Mouse (Mus musculus): Measurements from ENCODE around the gene Vmn1r158. TPM values are rescaled to one million over a fixed set of nuclear protein-coding genes. Genes with fewer than 3 reads are reported as not detected.
"Not testable (repeated sequence)": the region's sequence is repeated elsewhere in the genome, so short reads cannot be mapped to it uniquely, and the experiment has no call there.

Gene Vmn1r158
- not detected in 2 replicates for polyA plus RNA-seq (2016; fragmentation: Nextera tagmentation; extraction: Ambion mirVana)

- 62% methylated on average over 2 of the region's 2 CpGs for WGBS
- H3K27me3 ChIP-seq; H3K4me3 ChIP-seq (replicated peaks); H3K4me2 ChIP-seq; H3K4me1 ChIP-seq (replicated peaks); ATAC-seq (ENCODE audit: insufficient number of reproducible peaks, insufficient read depth, low FRiP score, low TSS enrichment, low read depth); H3K27ac ChIP-seq; H3K36me3 ChIP-seq; H3K9ac ChIP-seq (replicated peaks): not testable (repeated sequence)
- peaks cover 18% of the 10 kb centered on the region for H3K9me3 ChIP-seq
Measured at GRCm38 (mm10) chr7:22790682-22791081, at the start of gene Vmn1r158. Vmn1r158 (minus strand) TSS chr7:22790782.

DNA sequence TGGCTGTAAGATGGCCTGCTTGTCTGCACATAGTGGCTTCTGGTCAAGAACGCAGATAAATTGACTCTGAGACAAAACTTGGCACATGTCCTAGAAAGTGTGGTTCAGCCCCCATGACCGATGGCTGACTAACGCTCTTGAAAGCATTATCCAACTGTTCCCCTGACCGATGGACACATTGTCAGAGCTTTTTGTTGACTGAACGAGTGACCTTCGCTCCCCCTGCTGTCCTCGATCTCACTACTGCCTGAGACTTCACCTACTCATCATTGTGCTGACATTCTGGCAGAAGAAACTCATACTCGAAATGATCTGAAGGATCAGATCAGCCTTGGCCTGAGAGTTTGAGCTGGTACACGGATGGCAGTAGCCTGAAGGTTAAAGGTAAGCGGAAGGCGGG is 14.6 kb downstream of the Vmn1r158 start:
- H3K4me3 ChIP-seq (replicated peaks); H3K27me3 ChIP-seq; ATAC-seq (ENCODE audit: insufficient number of reproducible peaks, insufficient read depth, low FRiP score, low TSS enrichment, low read depth); H3K36me3 ChIP-seq; H3K27ac ChIP-seq; H3K4me1 ChIP-seq (replicated peaks); H3K9ac ChIP-seq (replicated peaks); H3K4me2 ChIP-seq: not testable (repeated sequence)
- WGBS: 92% methylated on average over 7 of the region's 11 CpGs
- peaks cover 14% of the 10 kb centered on the region for H3K9me3 ChIP-seq

- not testable (repeated sequence) for H3K9me3 ChIP-seq; H3K4me3 ChIP-seq (replicated peaks); H3K27ac ChIP-seq; H3K9ac ChIP-seq (replicated peaks); H3K4me1 ChIP-seq (replicated peaks); ATAC-seq (ENCODE audit: insufficient number of reproducible peaks, insufficient read depth, low FRiP score, low TSS enrichment, low read depth); H3K36me3 ChIP-seq; H3K4me2 ChIP-seq; H3K27me3 ChIP-seq
- WGBS: 30% methylated on average over 2 of the region's 3 CpGs
Measured at GRCm38 (mm10) chr7:22761397-22761796, 29.2 kb downstream of the Vmn1r158 start, which contains the start of gene Vmn1r157. Vmn1r157 (plus strand) TSS chr7:22761697.

Other genes with a start within 250 kb of the Vmn1r158 start
- gene Gm4201, start 225.4 kb downstream of the Vmn1r158 start, polyA plus RNA-seq (2016; fragmentation: Nextera tagmentation; extraction: Ambion mirVana): not detected in 2 replicates
- not detected in 2 replicates for gene Gm4565, start 202.7 kb downstream of the Vmn1r158 start, polyA plus RNA-seq (2016; fragmentation: Nextera tagmentation; extraction: Ambion mirVana)
- not detected in 2 replicates for gene Vmn1r155, start 132.8 kb downstream of the Vmn1r158 start, polyA plus RNA-seq (2016; fragmentation: Nextera tagmentation; extraction: Ambion mirVana)
- gene Gm8693, start 98.5 kb downstream of the Vmn1r158 start, polyA plus RNA-seq (2016; fragmentation: Nextera tagmentation; extraction: Ambion mirVana): not detected in 2 replicates
- gene Gm4567, start 71.1 kb downstream of the Vmn1r158 start, polyA plus RNA-seq (2016; fragmentation: Nextera tagmentation; extraction: Ambion mirVana): not detected in 2 replicates
- gene Vmn1r157, start 29.1 kb downstream of the Vmn1r158 start, polyA plus RNA-seq (2016; fragmentation: Nextera tagmentation; extraction: Ambion mirVana): not detected in 2 replicates
- not detected in 2 replicates for gene Vmn1r159, start 52.8 kb upstream of the Vmn1r158 start, polyA plus RNA-seq (2016; fragmentation: Nextera tagmentation; extraction: Ambion mirVana)
- gene Vmn1r160, start 80.4 kb upstream of the Vmn1r158 start, polyA plus RNA-seq (2016; fragmentation: Nextera tagmentation; extraction: Ambion mirVana): not detected in 2 replicates
- not detected in 2 replicates for gene Gm4214, start 193.9 kb upstream of the Vmn1r158 start, polyA plus RNA-seq (2016; fragmentation: Nextera tagmentation; extraction: Ambion mirVana)
- gene Gm4216, start 229.1 kb upstream of the Vmn1r158 start, polyA plus RNA-seq (2016; fragmentation: Nextera tagmentation; extraction: Ambion mirVana): not detected in 2 replicates